Mouse (Mus musculus): Measurements from ENCODE around the gene Nmnat3. TPM values are rescaled to one million over a fixed set of nuclear protein-coding genes. Genes with fewer than 3 reads are reported as not detected.

Gene Nmnat3
- polyA plus RNA-seq, 1 experiment from 2014 or later, result 1.8 TPM

GRCm38 (mm10) chr9:98430528-98430927, 143.3 kb downstream of the Nmnat3 start:
- Histone ChIP-seq H3K27me3 (replicated peaks; ENCODE audit: control insufficient read depth, insufficient read depth, low read length) (peaks cover 3% of the 10 kb centered on the region; the same call in 1 of the 2 replicates), H3K9me3 (ENCODE audit: control insufficient read depth, low read length) (no peaks in the 10 kb centered on the region), H3K27ac (ENCODE audit: low read length) (no peak overlapping the region), H3K9ac (replicated peaks; ENCODE audit: low read depth, low read length) (no peak overlapping the region), H3K4me2 (ENCODE audit: low read length) (no peak overlapping the region), H3K4me3 (replicated peaks; ENCODE audit: low read length) (no peak overlapping the region), H3K36me3 (ENCODE audit: control insufficient read depth, insufficient read depth) (no peaks in the 10 kb centered on the region), H3K4me1 (replicated peaks; ENCODE audit: control insufficient read depth, insufficient read depth, low read length) (peaks cover 21% of the 10 kb centered on the region)
- no peak for ATAC-seq
- WGBS, result 57% methylated on average over 3 of the region's 3 CpGs

GRCm38 (mm10) chr9:98433021-98433420, 145.8 kb downstream of the Nmnat3 start:
- Histone ChIP-seq H3K9ac (replicated peaks; ENCODE audit: low read depth, low read length) (no peak overlapping the region), H3K27ac (ENCODE audit: low read length) (no peak overlapping the region), H3K4me3 (replicated peaks; ENCODE audit: low read length) (no peak overlapping the region), H3K27me3 (replicated peaks; ENCODE audit: control insufficient read depth, insufficient read depth, low read length) (no peaks in the 10 kb centered on the region), H3K36me3 (ENCODE audit: control insufficient read depth, insufficient read depth) (no peaks in the 10 kb centered on the region), H3K4me2 (ENCODE audit: low read length) (no peak overlapping the region), H3K4me1 (replicated peaks; ENCODE audit: control insufficient read depth, insufficient read depth, low read length) (peaks cover 16% of the 10 kb centered on the region), H3K9me3 (ENCODE audit: control insufficient read depth, low read length) (no peaks in the 10 kb centered on the region)
- ATAC-seq, result no peak
- WGBS, result 44% methylated on average over 2 of the region's 2 CpGs

GRCm38 (mm10) chr9:98433956-98434588, 146.8 kb downstream of the Nmnat3 start:
- Histone ChIP-seq H3K9ac (replicated peaks; ENCODE audit: low read depth, low read length) (no peak overlapping the region), H3K36me3 (ENCODE audit: control insufficient read depth, insufficient read depth) (no peaks in the 10 kb centered on the region), H3K27me3 (replicated peaks; ENCODE audit: control insufficient read depth, insufficient read depth, low read length) (no peaks in the 10 kb centered on the region), H3K4me2 (ENCODE audit: low read length) (no peak overlapping the region), H3K4me3 (replicated peaks; ENCODE audit: low read length) (no peak overlapping the region), H3K9me3 (ENCODE audit: control insufficient read depth, low read length) (no peaks in the 10 kb centered on the region), H3K4me1 (replicated peaks; ENCODE audit: control insufficient read depth, insufficient read depth, low read length) (peaks cover 13% of the 10 kb centered on the region), H3K27ac (ENCODE audit: low read length) (no peak overlapping the region)
- 23% methylated on average over 4 of the region's 4 CpGs for WGBS
- ATAC-seq, result no peak

GRCm38 (mm10) chr9:98437819-98438218, 150.6 kb downstream of the Nmnat3 start:
- Histone ChIP-seq H3K4me1 (replicated peaks; ENCODE audit: control insufficient read depth, insufficient read depth, low read length) (peaks cover 7% of the 10 kb centered on the region), H3K27ac (ENCODE audit: low read length) (no peak overlapping the region), H3K9me3 (ENCODE audit: control insufficient read depth, low read length) (no peaks in the 10 kb centered on the region), H3K9ac (replicated peaks; ENCODE audit: low read depth, low read length) (no peak overlapping the region), H3K27me3 (replicated peaks; ENCODE audit: control insufficient read depth, insufficient read depth, low read length) (no peaks in the 10 kb centered on the region), H3K4me2 (ENCODE audit: low read length) (no peak overlapping the region), H3K4me3 (replicated peaks; ENCODE audit: low read length) (no peak overlapping the region), H3K36me3 (ENCODE audit: control insufficient read depth, insufficient read depth) (no peaks in the 10 kb centered on the region)
- no peak for ATAC-seq
- WGBS, result 86% methylated on average over 4 of the region's 4 CpGs

- Histone ChIP-seq H3K4me1 (replicated peaks; ENCODE audit: control insufficient read depth, insufficient read depth, low read length) (peaks cover 5% of the 10 kb centered on the region; the same call in 1 of the 2 replicates), H3K9ac (replicated peaks; ENCODE audit: low read depth, low read length) (no peak overlapping the region), H3K27me3 (replicated peaks; ENCODE audit: control insufficient read depth, insufficient read depth, low read length) (no peaks in the 10 kb centered on the region), H3K4me3 (replicated peaks; ENCODE audit: low read length) (no peak overlapping the region), H3K36me3 (ENCODE audit: control insufficient read depth, insufficient read depth) (no peaks in the 10 kb centered on the region), H3K9me3 (ENCODE audit: control insufficient read depth, low read length) (no peaks in the 10 kb centered on the region), H3K4me2 (ENCODE audit: low read length) (no peak overlapping the region), H3K27ac (ENCODE audit: low read length) (no peak overlapping the region)
- 77% methylated on average over 3 of the region's 3 CpGs for WGBS
- no peak for ATAC-seq
Measured at GRCm38 (mm10) chr9:98439091-98439490, 151.9 kb downstream of the Nmnat3 start.

GRCm38 (mm10) chr9:98442638-98443037, 155.4 kb downstream of the Nmnat3 start:
- Histone ChIP-seq H3K27me3 (replicated peaks; ENCODE audit: control insufficient read depth, insufficient read depth, low read length) (no peaks in the 10 kb centered on the region), H3K4me2 (ENCODE audit: low read length) (no peak overlapping the region), H3K27ac (ENCODE audit: low read length) (no peak overlapping the region), H3K4me1 (replicated peaks; ENCODE audit: control insufficient read depth, insufficient read depth, low read length) (peaks cover 5% of the 10 kb centered on the region; the same call in 1 of the 2 replicates), H3K4me3 (replicated peaks; ENCODE audit: low read length) (no peak overlapping the region), H3K36me3 (ENCODE audit: control insufficient read depth, insufficient read depth) (no peaks in the 10 kb centered on the region), H3K9ac (replicated peaks; ENCODE audit: low read depth, low read length) (no peak overlapping the region), H3K9me3 (ENCODE audit: control insufficient read depth, low read length) (no peaks in the 10 kb centered on the region)
- ATAC-seq, result 0 out of 2 replicates have a peak, but pooled peaks have one; percentile 45
- 39% methylated on average over 5 of the region's 5 CpGs for WGBS

GRCm38 (mm10) chr9:98445359-98446149, 158.3 kb downstream of the Nmnat3 start:
- Histone ChIP-seq H3K9ac (replicated peaks; ENCODE audit: low read depth, low read length) (no peak overlapping the region), H3K9me3 (ENCODE audit: control insufficient read depth, low read length) (no peaks in the 10 kb centered on the region), H3K4me1 (replicated peaks; ENCODE audit: control insufficient read depth, insufficient read depth, low read length) (no peaks in the 10 kb centered on the region; the same call in 1 of the 2 replicates), H3K27ac (ENCODE audit: low read length) (no peak overlapping the region), H3K36me3 (ENCODE audit: control insufficient read depth, insufficient read depth) (no peaks in the 10 kb centered on the region), H3K4me3 (replicated peaks; ENCODE audit: low read length) (no peak overlapping the region), H3K4me2 (ENCODE audit: low read length) (no peak overlapping the region), H3K27me3 (replicated peaks; ENCODE audit: control insufficient read depth, insufficient read depth, low read length) (no peaks in the 10 kb centered on the region)
- WGBS, result 86% methylated on average over 9 of the region's 9 CpGs
- no peak for ATAC-seq

GRCm38 (mm10) chr9:98450976-98451375, 163.7 kb downstream of the Nmnat3 start:
- H3K9me3 ChIP-seq (ENCODE audit: control insufficient read depth, low read length), result no peaks in the 10 kb centered on the region
- H3K36me3 ChIP-seq (ENCODE audit: control insufficient read depth, insufficient read depth), result no peaks in the 10 kb centered on the region
- H3K4me3 ChIP-seq (replicated peaks; ENCODE audit: low read length), result no peak overlapping the region
- no peak overlapping the region for H3K27ac ChIP-seq (ENCODE audit: low read length)
- ATAC-seq, result peak; percentile 77; the same call in 1 of the 2 replicates
- no peaks in the 10 kb centered on the region for H3K27me3 ChIP-seq (replicated peaks; ENCODE audit: control insufficient read depth, insufficient read depth, low read length)
- no peaks in the 10 kb centered on the region for H3K4me1 ChIP-seq (replicated peaks; ENCODE audit: control insufficient read depth, insufficient read depth, low read length)
- WGBS, result 41% methylated on average over 1 of the region's 1 CpGs
- no peak overlapping the region for H3K9ac ChIP-seq (replicated peaks; ENCODE audit: low read depth, low read length)
- H3K4me2 ChIP-seq (ENCODE audit: low read length), result no peak overlapping the region

- H3K4me1 ChIP-seq (replicated peaks; ENCODE audit: control insufficient read depth, insufficient read depth, low read length), result no peaks in the 10 kb centered on the region
- H3K9ac ChIP-seq (replicated peaks; ENCODE audit: low read depth, low read length), result no peak overlapping the region
- H3K4me2 ChIP-seq (ENCODE audit: low read length), result no peak overlapping the region
- 84% methylated on average over 2 of the region's 2 CpGs for WGBS
- no peak overlapping the region for H3K4me3 ChIP-seq (replicated peaks; ENCODE audit: low read length)
- H3K27me3 ChIP-seq (replicated peaks; ENCODE audit: control insufficient read depth, insufficient read depth, low read length), result no peaks in the 10 kb centered on the region
- H3K36me3 ChIP-seq (ENCODE audit: control insufficient read depth, insufficient read depth), result no peaks in the 10 kb centered on the region
- no peak overlapping the region for H3K27ac ChIP-seq (ENCODE audit: low read length)
- H3K9me3 ChIP-seq (ENCODE audit: control insufficient read depth, low read length), result no peaks in the 10 kb centered on the region
- ATAC-seq, result no peak
Measured at GRCm38 (mm10) chr9:98466709-98467108, 179.5 kb downstream of the Nmnat3 start.

Data from forebrain, embryonic 16.5 days (tissue).